Mouse (Mus musculus): ENCODE measurements at regions not wholly inside any gene's neighbourhood (a gene's known extent, or its start where the extent isn't known, plus 50 kb on each side); places are given as distances from the start of the nearest gene placed in this dataset.

DNA sequence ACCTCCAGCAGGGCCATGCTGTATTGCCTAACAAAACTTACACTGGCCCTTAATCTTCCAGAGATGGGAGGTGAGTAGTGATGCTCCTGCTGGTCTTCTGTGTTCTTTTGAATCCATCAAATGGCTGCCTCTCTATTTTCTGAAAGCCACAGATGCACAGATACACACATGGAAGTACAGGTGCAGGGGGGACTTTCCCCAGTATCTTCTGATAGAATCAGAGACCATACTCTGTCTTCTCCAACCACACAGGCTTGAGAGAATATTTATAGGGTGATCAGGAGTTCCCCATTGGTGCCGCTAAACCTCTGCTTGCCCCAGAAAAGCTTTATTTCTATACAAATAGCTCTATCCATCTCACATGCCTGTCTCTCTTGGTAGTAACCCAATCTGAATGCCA lies 133.5 kb upstream of the Tbl1xr1 start:
- no peak for TF ChIP-seq POLR2A (IDR thresholded peaks at IDR 0.05; ENCODE audit: insufficient read length, low read depth)
- TF ChIP-seq CEBPB (IDR thresholded peaks at IDR 0.05; ENCODE audit: insufficient read depth, poor library complexity, severe bottlenecking): no peak
- TF ChIP-seq MYOG (IDR thresholded peaks at IDR 0.05; ENCODE audit: control insufficient read depth in 1 of 3, insufficient read depth in 1 of 3, insufficient read length in 2 of 3, low read depth in 2 of 3): no peak
- no peak for TF ChIP-seq TCF12 (IDR thresholded peaks at IDR 0.05; ENCODE audit: insufficient read depth, poor library complexity, severe bottlenecking)
